Mouse (Mus musculus) urinary bladder, postnatal 10 days (tissue): ENCODE results near the gene Ate1.
A peak's percentile ranks its signal among the peaks of the same experiment; 100 is the strongest.
"Not testable (repeated sequence)": the region's sequence is repeated elsewhere in the genome, so short reads cannot be mapped to it uniquely, and the experiment has no call there.

Source experiments
- DNase-seq: peaks from one replicate; pipeline ENCODE4 v3.0.0; 2022; ENCODE audit warnings: low spot score

The Ate1 gene

GRCm38 (mm10) chr7:130523451-130523850, 3.3 kb upstream of the Ate1 start:
- no peak for DNase-seq

DNA sequence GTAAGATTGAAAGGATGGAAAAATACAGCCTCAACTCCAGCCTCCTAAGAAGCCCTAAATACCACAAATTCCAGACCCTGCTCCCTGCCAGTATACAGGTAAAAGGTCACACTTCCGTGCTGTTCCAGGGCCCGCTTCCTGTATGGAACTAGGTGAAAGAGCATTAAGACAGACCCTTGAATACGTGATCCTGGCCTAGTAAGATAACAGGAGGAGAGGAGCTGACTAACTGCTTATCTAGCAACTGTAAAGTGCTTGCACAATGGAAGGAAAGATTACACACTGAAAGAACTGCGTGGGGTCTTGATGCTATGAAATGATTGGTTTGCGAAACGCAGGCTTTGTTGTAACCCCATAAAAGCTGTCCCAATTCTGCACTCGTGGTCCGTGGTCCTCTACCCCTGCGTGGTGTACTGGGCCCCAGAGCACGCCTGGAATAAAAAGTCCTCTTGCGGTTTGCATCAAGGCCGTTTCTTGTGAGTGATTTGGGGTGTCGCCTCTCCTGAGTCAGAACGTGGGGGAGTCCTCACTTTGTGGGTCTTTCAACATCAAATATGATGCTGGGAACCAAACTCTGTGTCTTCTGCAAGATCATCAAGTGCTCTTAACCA, 748 bp upstream of the Ate1 start:
- no peak for DNase-seq

DNA sequence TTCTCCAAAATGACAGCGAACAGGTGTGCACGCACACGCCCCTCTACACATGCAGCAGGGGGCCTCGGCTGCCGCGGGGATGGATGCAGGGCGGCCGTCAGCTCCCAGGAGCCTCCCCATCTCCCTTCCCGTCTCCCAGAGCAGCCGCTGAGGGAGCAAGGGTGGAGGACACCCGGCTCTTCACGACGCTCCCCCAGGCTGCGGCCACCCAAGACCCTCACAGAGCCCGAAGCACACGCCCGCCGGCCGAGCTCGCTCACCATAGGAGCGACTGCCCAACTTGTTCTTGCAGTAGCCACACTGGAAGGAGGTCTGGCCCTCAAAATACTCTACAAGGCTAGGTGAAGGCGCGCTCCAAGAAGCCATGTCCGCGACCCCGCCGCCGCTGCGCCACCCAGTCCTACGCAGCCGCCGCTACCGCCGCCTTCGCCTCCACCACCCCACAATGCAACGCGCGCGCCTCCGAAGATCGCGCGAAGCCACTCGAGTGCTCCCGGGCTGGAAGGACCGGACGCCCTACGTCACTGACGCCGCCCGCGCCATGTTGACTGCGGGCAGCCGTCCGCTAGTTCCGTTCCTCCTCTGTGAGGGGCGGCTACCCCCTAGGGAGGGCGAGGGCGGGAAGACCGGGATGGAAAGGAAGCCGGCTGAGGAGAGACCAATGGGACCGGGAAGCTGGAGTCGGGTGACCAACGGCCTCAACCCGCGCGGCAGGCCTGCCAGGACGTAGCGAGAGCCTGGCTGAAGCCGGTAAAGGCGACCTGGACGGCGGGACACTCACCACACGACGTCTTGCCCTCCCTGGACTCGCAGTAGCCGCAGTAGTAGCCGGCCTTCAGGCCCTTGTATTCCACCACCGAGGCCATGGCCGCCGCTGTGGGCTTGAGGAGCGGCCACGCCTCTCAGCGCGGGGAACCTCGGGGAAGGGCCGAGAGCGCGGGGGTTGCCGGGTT, 797 bp downstream of the Ate1 start:
- peak; percentile 95 for DNase-seq

DNA sequence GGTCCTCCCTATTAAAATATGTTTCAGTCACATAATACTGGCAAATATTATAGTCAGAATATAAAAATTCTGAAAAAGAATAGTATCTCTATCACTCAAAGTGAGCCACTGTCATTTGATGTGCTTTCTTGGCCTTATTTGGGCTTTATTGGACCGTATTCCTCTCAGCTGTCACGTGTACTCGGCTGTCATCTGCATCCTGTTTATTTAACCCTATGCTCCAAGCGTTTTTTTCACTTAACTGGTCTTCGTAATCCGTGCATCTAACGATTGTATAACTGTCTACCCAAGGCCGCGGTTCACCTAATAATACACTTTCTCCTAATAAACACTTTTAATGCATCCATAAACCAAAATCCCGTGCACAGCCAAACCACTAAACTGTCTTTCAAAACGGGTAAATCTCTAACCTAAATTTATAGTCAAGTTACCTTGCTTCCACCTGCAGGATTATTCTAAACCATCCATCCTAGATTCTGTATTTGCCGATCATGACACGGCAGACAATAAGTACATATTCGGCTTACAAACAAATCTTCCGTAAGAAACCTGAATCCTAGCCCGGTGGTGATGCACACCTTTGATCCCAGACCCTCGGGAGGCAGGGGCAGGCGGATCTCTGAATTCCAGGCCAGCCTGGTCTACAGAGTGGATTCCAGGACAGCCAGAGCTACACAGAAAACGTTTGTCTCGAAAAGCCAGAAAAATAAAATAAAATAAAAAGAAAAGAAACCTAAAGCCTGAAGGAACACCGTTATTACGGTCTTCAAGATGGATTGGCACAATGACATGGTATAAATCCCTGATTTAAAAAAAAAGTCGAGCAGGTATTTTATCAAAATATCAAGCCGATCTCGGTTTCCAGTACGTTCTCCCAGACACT, 1.7 kb downstream of the Ate1 start:
- DNase-seq, result no peak

DNA sequence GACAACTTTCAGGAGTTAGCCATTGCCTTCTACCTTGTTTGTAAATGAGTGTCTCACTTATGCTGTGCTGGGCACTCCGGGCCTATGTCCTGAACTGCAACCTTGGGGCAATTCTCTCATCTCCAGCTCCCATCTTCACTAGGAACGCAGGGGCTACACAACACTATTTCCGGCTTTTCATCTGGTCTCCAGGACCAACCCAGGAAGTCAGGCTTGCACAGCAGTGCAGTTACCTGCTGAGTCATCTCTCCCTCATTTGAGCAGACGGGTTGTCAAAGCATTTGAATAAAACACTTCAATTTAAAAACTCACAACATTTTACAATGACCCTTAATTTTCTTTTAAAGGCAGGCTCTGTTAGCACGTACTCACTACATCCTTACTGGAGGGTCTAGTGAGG, 9.9 kb downstream of the Ate1 start:
- DNase-seq, result no peak

- DNase-seq, result no peak
Measured at GRCm38 (mm10) chr7:130503006-130503405, 17.2 kb downstream of the Ate1 start.

- no peak for DNase-seq
Measured at GRCm38 (mm10) chr7:130501499-130501898, 18.7 kb downstream of the Ate1 start.

GRCm38 (mm10) chr7:130493346-130493745, 26.8 kb downstream of the Ate1 start:
- no peak for DNase-seq

- DNase-seq, result no peak
Measured at GRCm38 (mm10) chr7:130492026-130492425, 28.1 kb downstream of the Ate1 start.

- not testable (repeated sequence) for DNase-seq
Measured at GRCm38 (mm10) chr7:130479003-130479402, 41.2 kb downstream of the Ate1 start.

DNA sequence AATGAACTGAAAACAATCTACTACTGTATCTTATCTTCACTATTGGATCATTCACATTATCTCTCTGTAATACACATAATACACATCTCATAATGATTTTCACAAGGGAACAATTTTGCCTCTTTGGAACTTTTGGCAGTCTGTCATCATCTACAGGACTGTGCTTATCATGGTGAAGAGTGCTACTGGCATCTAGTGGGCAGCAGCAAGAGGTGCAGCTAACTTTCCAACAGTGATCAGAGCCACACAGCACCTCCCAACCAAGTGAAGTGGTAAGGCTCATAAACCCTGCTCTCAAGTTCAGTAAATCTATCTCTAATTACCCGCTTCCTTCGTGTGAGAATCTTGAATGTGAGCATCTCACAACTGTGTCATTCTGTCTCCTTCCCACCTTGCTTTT, 44.2 kb downstream of the Ate1 start:
- DNase-seq, result no peak

GRCm38 (mm10) chr7:130473881-130474280, 46.3 kb downstream of the Ate1 start:
- no peak for DNase-seq

DNA sequence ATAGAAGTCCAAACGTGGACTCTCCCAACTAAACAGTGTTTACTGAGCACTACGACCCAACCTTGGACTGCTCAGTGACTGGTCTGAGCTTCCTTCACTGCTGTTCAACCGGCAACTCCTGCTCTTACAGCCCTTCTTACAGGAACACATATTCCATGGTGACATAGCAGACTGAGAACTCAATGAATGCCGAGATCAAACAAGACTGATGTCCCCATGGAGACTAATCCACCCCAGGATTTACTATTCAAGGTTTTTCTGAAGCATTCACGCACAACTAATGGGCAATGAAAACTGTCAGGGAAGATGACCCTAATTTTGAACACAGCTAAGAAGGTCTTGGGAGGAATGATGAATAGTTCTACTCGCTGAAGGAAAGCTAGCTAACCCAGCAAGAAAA, 47.5 kb downstream of the Ate1 start:
- no peak for DNase-seq

DNA sequence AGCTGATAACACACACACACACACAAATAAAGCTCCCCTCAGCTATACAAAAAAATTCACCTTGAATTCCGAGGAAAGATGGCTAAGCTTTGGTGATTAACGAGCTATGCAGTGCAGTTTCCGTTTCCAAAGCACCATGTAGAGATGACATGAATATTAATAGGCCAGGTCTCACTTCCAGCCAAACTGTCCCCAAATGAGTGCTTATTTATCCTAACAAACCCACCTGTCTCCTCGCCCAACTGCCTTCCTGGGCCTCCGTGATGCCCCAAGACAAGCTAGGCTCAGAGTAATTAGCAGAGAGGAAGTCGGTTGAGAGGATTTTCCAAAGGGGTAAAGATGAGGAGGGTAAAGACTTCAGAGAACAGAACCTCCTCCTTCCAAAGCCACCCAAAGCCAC, 49.1 kb downstream of the Ate1 start:
- no peak for DNase-seq

GRCm38 (mm10) chr7:130455587-130456246, 64.5 kb downstream of the Ate1 start:
- no peak for DNase-seq

DNA sequence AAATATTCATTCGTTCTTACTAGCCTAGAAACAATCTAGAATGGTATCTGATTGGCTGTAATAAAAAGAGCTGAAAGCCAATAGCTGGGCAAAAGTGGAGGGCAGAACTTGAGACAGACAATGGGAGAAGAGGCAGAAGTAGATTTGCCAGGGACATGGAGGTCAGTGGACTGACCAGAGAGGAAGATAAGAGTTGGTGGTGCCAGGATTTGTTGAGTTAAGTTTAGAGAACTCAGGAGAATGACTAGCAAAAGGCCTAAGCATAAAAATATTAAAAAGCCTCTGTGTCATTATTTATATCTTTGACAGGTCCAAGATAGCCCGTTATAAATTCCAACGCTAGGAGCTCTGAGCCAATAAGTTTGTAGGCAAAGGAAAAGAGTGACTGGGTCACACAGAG, 65.9 kb downstream of the Ate1 start:
- DNase-seq, result no peak

- DNase-seq, result no peak
Measured at GRCm38 (mm10) chr7:130435776-130436175, 84.4 kb downstream of the Ate1 start.

- no peak for DNase-seq
Measured at GRCm38 (mm10) chr7:130432141-130432540, 88.0 kb downstream of the Ate1 start.

- no peak for DNase-seq
Measured at GRCm38 (mm10) chr7:130426586-130426985, 93.6 kb downstream of the Ate1 start.

DNA sequence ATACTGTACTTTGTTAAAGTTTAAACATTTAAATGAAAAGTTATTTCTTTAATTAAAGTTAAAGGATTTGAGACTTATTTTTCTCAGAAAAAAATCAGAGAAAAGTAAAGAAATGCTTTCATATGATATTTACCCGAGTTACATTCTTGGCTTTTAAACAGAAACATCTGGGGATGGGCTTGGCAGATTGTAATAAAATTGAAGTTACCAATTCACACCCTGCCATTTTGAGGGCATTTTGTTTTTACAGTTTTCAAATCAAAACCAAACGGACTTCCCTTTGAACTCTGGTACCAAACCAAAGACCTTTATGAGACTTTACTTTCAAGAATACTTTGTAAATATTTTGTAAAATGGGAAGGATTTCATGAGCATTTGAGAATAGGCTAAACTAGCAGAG, 94.2 kb downstream of the Ate1 start:
- DNase-seq, result no peak

DNA sequence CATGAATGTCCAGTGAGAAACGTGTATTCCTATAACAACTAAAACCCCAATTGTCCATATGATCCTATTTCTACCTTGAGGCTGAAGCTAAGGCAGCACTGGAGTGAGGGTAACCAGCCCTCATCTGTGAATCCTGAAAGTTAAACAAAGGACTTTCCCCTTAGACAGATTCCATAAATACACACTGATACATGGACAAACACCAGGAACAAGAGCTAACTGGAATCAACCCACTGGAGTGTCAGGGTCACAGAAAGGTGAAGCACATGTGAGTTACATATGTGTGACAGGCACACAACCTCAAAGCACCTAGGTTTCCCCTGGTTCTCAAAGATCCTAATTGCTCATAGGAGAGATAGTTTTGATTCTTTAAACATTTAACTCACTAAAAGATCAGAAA, 100.2 kb downstream of the Ate1 start:
- DNase-seq, result no peak

DNA sequence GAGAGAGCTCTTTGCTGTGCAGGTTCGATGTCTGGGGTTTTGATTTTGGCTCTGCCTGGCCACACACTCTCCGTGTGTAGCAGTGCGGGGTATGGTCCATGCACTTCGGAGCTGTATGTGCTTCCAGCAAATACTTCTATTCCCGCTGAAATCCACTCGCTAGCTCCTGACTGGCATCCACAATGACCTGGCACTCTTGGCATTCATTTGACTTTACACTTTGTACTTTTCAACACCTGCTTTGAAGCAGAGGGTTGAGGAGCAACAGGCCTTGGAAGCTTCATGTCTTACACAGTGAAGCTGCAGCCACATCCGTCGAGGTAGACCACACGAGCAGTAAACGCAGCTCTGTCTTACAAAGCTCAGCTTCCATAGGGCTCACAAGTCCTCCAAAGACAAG, 112.5 kb downstream of the Ate1 start:
- DNase-seq, result no peak
